Mouse (Mus musculus) heart, embryonic 14.5 days (tissue): Measurements from ENCODE around the gene Dennd1c. TPM values are rescaled to one million over a fixed set of nuclear protein-coding genes. Genes with fewer than 3 reads are reported as not detected.
"Not testable (repeated sequence)": the region's sequence is repeated elsewhere in the genome, so short reads cannot be mapped to it uniquely, and the experiment has no call there.

Source experiments
- ATAC-seq: fragments of 200-750 bp; cut with Nextera tagmentation; 2 replicates; pipeline ENCODE4 v1.8.0; 2017; ENCODE audit warnings: low read depth, moderate TSS enrichment; ENCODE audit not compliant: insufficient number of reproducible peaks, insufficient read depth, low FRiP score
- H3K27ac ChIP-seq, 2 experiments: fragments of 200-500 bp in 1 of 2; fragments of 300-500 bp in 1 of 2; sonication (generic) in 1 of 2; replicated peaks in 1 of 2; 2 replicates each; pipeline ENCODE4 v1.5.1; 2012 to 2014; ENCODE audit warnings: low read depth in 2 of 2, low read length in 2 of 2, control low read depth in 1 of 2, mild to moderate bottlenecking in 1 of 2, mixed read lengths in 1 of 2; ENCODE audit not compliant: control insufficient read depth in 1 of 2, insufficient read depth in 1 of 2
- H3K27me3 ChIP-seq: fragments of 300-500 bp; sonication (generic); 2 replicates; pipeline ENCODE4 v1.6.1; 2014; ENCODE audit warnings: mild to moderate bottlenecking, low read length, control low read depth; ENCODE audit not compliant: control insufficient read depth, insufficient read depth
- H3K36me3 ChIP-seq: fragments of 300-500 bp; sonication (generic); 2 replicates; pipeline ENCODE4 v1.6.1; 2014; ENCODE audit warnings: mild to moderate bottlenecking, control low read depth, low read length, mixed read lengths; ENCODE audit not compliant: control insufficient read depth, insufficient read depth
- H3K4me1 ChIP-seq, 2 experiments: fragments of 200-500 bp in 1 of 2; fragments of 300-500 bp in 1 of 2; sonication (generic) in 1 of 2; 2 replicates each; pipeline ENCODE4 v1.6.1; 2012 to 2014; ENCODE audit warnings: low read length in 2 of 2, control low read depth in 1 of 2, mixed read lengths in 1 of 2; ENCODE audit not compliant: control insufficient read depth in 2 of 2, insufficient read depth in 2 of 2
- H3K4me2 ChIP-seq: fragments of 300-500 bp; sonication (generic); 2 replicates; pipeline ENCODE4 v1.6.1; 2014; ENCODE audit warnings: mild to moderate bottlenecking, low read length
- H3K4me3 ChIP-seq, 2 experiments: fragments of 200-500 bp in 1 of 2; fragments of 300-500 bp in 1 of 2; sonication (generic) in 1 of 2; 2 replicates each; pipeline ENCODE4 v1.5.1; 2012 to 2014; ENCODE audit warnings: low read length in 2 of 2, mild to moderate bottlenecking in 2 of 2, control low read depth in 1 of 2, low read depth in 1 of 2, moderate library complexity in 1 of 2; ENCODE audit not compliant: control insufficient read depth in 1 of 2, insufficient read depth in 1 of 2
- H3K9ac ChIP-seq: fragments of 300-500 bp; sonication (generic); 2 replicates; pipeline ENCODE4 v1.6.1; 2014; ENCODE audit warnings: mild to moderate bottlenecking, low read length
- H3K9me3 ChIP-seq: fragments of 300-500 bp; sonication (generic); 2 replicates; pipeline ENCODE4 v1.6.1; 2016; ENCODE audit warnings: low read length, control low read depth; ENCODE audit not compliant: control insufficient read depth
- WGBS: fragments of 180-500 bp; shearing (Covaris S2); extraction: QIAGEN DNeasy Blood & Tissue Kit; methylation state at CpG from one replicate; pipeline ENCODE4 v1.1.7; 2014; 5-methylcytosine and 5-hydroxymethylcytosine counted together
- polyA plus RNA-seq: library from polyadenylated mRNA; unstranded; fragments of >200 nt; fragmentation: Nextera tagmentation; extraction: Ambion mirVana; gene quantifications from 2 replicates; pipeline ENCODE4 v1.2.1, GENCODE M21; 2014

Gene Dennd1c
- polyA plus RNA-seq, 1 experiment from 2014 or later: 0.69 TPM

DNA sequence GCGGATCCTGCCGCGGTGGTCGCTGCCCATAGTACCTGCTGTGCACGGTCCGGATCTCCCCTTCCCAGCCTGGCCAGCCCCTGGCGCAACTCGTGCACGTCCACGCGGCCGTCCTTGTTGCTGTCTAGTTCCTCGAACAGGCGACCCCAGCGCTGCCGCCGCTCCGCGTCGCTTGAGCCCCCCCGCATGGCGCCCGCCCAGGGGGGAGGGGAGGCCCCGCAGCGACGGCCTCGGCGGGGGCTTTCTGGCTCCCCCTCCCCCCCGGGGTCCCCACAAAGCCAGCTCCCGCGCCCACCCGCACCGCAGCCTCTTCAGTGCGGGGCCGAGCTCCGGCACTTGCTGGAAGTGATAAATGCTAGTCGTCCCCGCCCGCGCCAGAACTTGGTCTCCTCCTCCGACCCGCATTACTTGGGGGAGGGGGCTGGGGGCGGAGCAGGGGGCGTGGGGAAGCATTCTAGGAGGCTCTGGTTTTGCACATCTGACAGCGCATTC is 18.8 kb downstream of the Dennd1c start, which contains the start of gene Slc25a23:
TSS of gene Slc25a23 (minus strand) at position 378 of the 492 bp plus-strand sequence.
- H3K27ac ChIP-seq: peak within 1 kb of the TSS; percentile 57 to 69
- ATAC-seq: peak; percentile 57
- WGBS: under 1% methylated on average over 31 of the region's 45 CpGs
- H3K36me3 ChIP-seq: peaks cover 22% of the 10 kb centered on the region
- peak within 1 kb of the TSS; percentile 68 for H3K4me2 ChIP-seq
- H3K4me1 ChIP-seq: peaks cover 18 to 28% of the 10 kb centered on the region in 2 experiments; a peak in 3 of 4 replicates
- peak within 1 kb of the TSS; percentile 69 to 80 for H3K4me3 ChIP-seq
- H3K9me3 ChIP-seq: no peaks in the 10 kb centered on the region
- peaks cover 34% of the 10 kb centered on the region for H3K27me3 ChIP-seq
- H3K9ac ChIP-seq: peak within 1 kb of the TSS; percentile 81

DNA sequence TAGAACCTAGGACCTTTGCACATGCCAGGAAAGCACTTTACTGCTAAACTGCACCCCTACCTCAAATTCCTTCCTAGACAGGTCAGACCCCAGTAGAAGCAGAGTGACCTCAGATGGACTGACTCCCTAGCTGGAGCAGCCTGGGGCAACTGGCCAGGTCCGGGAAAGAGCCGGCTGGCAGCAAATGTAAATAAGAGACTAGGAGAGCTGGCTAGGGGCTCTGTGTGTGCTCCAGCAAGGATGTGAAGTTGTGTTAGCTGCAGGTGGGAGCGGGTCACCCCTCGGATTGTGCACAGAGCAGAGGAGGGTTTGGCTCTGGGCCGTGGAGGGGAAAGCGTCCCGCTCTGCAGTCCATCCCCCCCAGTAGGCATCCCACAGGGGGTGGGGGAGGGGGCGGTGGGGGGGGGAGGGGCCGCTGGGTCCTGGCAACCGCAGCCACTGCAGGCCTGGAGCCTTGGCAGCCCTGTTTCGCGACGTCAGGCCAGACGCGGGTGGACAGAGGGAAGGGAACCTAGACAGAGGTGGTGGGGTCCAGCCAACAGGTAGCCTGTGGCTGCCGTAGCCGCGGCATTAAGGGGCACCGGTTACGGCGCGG is 19.3 kb downstream of the Dennd1c start, which contains the start of gene Crb3:
TSS of gene Crb3 (plus strand) at position 215 of the 595 bp plus-strand sequence.
- H3K9me3 ChIP-seq: no peaks in the 10 kb centered on the region
- H3K9ac ChIP-seq: peak within 1 kb of the TSS; percentile 81
- ATAC-seq: no peak; the same call in 1 of the 2 replicates
- H3K4me1 ChIP-seq: peaks cover 18 to 28% of the 10 kb centered on the region in 2 experiments; a peak in 3 of 4 replicates
- peaks cover 28% of the 10 kb centered on the region for H3K36me3 ChIP-seq
- peak within 1 kb of the TSS; percentile 57 for H3K27ac ChIP-seq
- WGBS: 7% methylated on average over 8 of the region's 22 CpGs
- peaks cover 29% of the 10 kb centered on the region for H3K27me3 ChIP-seq
- peak within 1 kb of the TSS; percentile 68 for H3K4me2 ChIP-seq
- peak within 1 kb of the TSS; percentile 69 to 80 for H3K4me3 ChIP-seq

DNA sequence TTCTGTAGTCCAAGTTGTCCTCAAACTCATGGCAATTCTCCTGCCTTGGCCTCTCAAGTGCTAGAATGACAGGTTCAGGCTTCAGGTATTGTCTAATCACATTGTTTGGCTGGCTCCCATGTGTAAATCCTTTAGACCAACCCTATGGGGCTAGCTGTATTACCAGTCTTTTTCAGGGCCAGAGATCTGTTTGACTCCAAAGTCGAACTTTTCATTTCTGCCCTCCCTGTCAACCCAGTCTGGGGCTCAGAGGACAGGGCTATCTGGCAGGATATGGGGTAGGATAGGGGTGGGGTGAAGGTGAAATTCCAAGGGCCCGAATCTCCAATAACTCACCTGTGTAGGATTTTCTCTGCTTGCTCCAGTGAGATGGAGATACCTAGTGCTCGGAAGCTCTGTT is 22.1 kb downstream of the Dennd1c start:
- Histone ChIP-seq H3K4me2 (no peak overlapping the region), H3K9ac (no peak overlapping the region), H3K27me3 (peaks cover 5% of the 10 kb centered on the region), H3K9me3 (no peaks in the 10 kb centered on the region), H3K4me3 (no peak overlapping the region), H3K36me3 (peaks cover 55% of the 10 kb centered on the region), H3K27ac (no peak overlapping the region), H3K4me1 (peaks cover 9 to 19% of the 10 kb centered on the region in 2 experiments; a peak in 3 of 4 replicates)
- no peak for ATAC-seq
- 85% methylated on average over 3 of the region's 3 CpGs for WGBS

DNA sequence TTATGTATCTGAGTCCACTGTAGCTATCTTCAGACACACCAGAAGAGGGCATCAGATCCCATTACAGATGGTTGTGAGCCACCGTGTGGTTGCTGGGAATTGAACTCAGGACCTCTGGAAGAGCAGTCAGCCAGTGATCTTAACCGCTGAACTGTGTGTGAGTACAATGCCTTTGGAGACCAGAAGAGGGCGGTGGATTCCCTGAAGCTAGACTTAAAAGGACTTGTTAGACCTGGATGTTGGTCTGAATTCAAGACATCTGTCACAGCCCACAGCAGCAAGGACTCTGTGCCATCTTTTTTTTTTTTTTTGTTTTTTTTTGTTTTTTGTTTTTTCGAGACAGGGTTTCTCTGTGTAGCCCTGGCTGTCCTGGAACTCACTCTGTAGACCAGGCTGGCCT is 26.6 kb downstream of the Dennd1c start:
- not testable (repeated sequence) for H3K27ac ChIP-seq, H3K4me2 ChIP-seq, H3K27me3 ChIP-seq, H3K9ac ChIP-seq, H3K9me3 ChIP-seq, H3K4me1 ChIP-seq, H3K4me3 ChIP-seq, ATAC-seq
- H3K36me3 ChIP-seq: peaks cover 74% of the 10 kb centered on the region
- 80% methylated on average over 4 of the region's 4 CpGs for WGBS

DNA sequence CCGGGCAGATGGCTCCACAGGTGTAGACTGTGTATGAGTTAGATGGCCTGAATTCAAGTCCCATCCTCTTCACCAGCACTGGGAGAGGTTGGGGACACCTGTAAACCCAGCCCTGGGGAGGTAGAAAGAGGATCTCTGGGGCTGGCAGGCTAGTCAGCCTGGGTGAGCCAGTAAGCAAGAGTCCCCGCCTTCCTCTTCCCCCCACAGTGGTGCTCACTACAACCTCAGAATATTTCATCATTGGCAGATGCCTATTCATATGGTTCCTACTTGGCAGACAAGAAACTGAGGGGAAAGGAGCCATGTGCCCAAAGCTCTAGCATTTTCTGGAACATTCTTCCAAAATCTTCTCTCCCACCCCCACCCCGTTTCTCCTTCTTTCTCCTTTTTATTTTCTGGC is 29.5 kb downstream of the Dennd1c start:
- 89% methylated on average over 3 of the region's 3 CpGs for WGBS
- Histone ChIP-seq H3K9ac (no peak overlapping the region), H3K4me2 (no peak overlapping the region), H3K9me3 (no peaks in the 10 kb centered on the region), H3K4me3 (no peak overlapping the region), H3K4me1 (no peaks in the 10 kb centered on the region), H3K27me3 (no peaks in the 10 kb centered on the region), H3K27ac (no peak overlapping the region), H3K36me3 (peaks cover 64% of the 10 kb centered on the region)
- ATAC-seq: no peak

DNA sequence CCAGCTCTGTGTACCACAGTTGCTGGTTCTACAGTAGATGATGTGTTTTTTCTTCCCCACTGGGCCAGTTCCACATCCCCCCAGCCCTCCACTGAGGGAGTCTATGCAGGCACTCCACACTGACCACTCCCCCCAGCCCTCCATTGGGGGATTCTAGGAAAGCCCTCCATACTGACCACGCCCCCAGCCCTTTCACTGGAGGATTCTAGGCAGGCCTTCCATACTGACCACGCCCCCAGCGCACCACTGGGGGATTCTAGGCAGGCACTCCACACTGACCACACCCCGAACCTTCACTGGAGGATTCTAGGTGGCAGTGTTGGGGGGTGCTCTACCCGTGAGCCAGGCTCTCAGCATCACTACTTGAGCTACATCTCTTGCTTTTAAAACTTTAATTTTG is 30.9 kb downstream of the Dennd1c start:
- Histone ChIP-seq H3K4me2 (no peak overlapping the region), H3K4me1 (peaks cover 4 to 6% of the 10 kb centered on the region in 2 experiments), H3K27me3 (no peaks in the 10 kb centered on the region), H3K27ac (no peak overlapping the region), H3K36me3 (peaks cover 50% of the 10 kb centered on the region), H3K4me3 (no peak overlapping the region), H3K9me3 (no peaks in the 10 kb centered on the region), H3K9ac (no peak overlapping the region)
- no peak for ATAC-seq
- WGBS: 33% methylated on average over 5 of the region's 5 CpGs

DNA sequence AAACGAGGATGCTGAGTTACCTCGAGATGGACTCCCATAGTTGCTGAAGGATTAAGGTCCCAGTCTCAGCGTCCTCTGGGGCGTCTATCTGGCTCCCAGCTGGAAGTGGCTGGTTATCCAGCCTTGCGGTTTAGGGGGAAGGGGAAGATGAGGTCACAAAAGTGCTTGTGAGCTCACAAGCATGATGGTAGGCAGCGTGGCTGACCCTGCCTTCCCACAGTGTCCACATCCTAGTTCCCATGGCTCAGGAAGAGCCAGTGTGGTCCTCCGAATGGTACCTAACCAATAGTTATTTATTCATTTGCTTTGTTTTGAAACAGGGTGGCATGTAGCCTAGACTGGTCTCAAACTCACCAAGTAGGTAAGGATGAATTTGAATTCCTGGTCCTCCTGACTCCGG is 36.8 kb downstream of the Dennd1c start, which contains the start of gene Slc25a41:
TSS of gene Slc25a41 (minus strand) at position 101 of the 400 bp plus-strand sequence.
- Histone ChIP-seq H3K9me3 (0 out of 2 replicates have a peak, but pooled peaks cover 2% of the 10 kb centered on the region), H3K27me3 (peaks cover 11% of the 10 kb centered on the region; the same call in 1 of the 2 replicates), H3K4me1 (peaks cover 4 to 6% of the 10 kb centered on the region in 2 experiments), H3K27ac (no peak within 1 kb of the TSS), H3K4me3 (no peak within 1 kb of the TSS), H3K36me3 (peaks cover 16% of the 10 kb centered on the region; the same call in 1 of the 2 replicates), H3K9ac (no peak within 1 kb of the TSS), H3K4me2 (no peak within 1 kb of the TSS)
- 68% methylated on average over 8 of the region's 8 CpGs for WGBS
- no peak for ATAC-seq
